9 mouse cellular contexts compared by ENCODE assay signal in the genomic region with DNA sequence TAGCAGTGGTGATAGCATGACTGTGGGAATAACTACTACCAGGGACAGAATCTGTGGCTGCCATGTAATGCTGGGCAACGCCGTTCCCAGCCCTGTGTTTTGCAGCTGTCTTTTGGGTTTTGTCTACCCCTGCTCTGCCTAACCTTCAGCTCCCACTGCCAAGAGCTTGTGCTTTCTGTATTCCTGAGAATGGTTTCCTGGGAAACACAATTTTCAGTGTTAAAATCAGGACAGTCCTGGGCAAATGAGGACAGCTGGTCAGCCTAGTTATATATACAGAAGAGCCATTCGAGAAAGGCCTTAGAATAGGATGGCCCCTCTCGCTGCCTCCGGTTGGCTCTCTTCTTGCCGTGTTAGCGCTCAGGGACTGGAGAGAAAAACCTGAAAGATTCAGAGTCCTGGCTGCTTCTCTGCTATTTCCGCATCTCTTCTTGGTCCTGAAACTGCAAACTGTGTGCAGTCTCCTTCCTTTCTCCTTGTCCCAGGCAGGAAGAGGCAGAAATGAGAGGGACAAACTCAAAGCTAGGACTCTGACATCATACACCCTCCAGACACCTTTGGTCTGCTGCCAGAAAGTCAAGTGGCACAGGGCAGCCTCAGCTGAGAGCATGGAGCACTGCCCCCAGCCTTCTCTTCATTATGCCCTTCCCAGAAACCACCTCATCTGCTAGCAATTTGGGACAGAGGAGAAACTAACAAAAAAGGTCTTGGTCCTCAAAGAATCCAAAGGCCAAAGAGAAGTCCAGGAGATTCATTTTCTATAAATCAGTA.
DNase-seq lines count a peak whose midpoint lies in the region; ATAC-seq and TF ChIP-seq lines count a peak whose summit lies in the region.
"Had no signal": no experiment of that assay in that cellular context is flagged by ENCODE, and none has a peak within 500 bp of the region (broad histone marks: within the 10 kb centered on the region; RNA-seq: fewer than 3 reads in every experiment).

No protein-coding gene starts in this region.

- DNase-seq in heart, adult 2 months = peak; percentile 56 to 62
- no peak for DNase-seq in heart, embryonic 10.5 days (ENCODE audit: low spot score)
- DNase-seq in brain, embryonic 14.5 days (ENCODE audit: low read depth) = peak; percentile 50
- DNase-seq in heart, adult 8-10 months (ENCODE audit: low spot score) = peak; percentile 47
- no peak for DNase-seq in spleen, adult 12 weeks (ENCODE audit: low spot score)
- no peak for DNase-seq in thymus, postnatal 25 days
- DNase-seq in adrenal gland, postnatal 4 days (ENCODE audit: low spot score in 2 of 2) = no peak
- DNase-seq: kidney, adult 8-10 months had no signal

- H3K27me3 ChIP-seq in heart, adult 2 months (ENCODE audit: control insufficient read depth, insufficient read depth, low read length) = no peaks in the 10 kb centered on the region
- no peaks in the 10 kb centered on the region for H3K27me3 ChIP-seq in heart, embryonic 10.5 days (ENCODE audit: insufficient read depth, poor library complexity, severe bottlenecking)
- H3K27me3 ChIP-seq in lung, embryonic 16.5 days (ENCODE audit: control insufficient read depth, insufficient read depth, low read depth, low read length) = no peaks in the 10 kb centered on the region

- 32% methylated on average over 8 of the region's 8 CpGs for WGBS in heart, adult 2 months
- 85% methylated on average over 8 of the region's 8 CpGs for whole genome bisulfite sequencing in heart, embryonic 10.5 days
- 67% methylated on average over 8 of the region's 8 CpGs for WGBS in lung, embryonic 16.5 days

- no peaks in the 10 kb centered on the region for H3K9me3 ChIP-seq in heart, embryonic 10.5 days
- H3K9me3 ChIP-seq in lung, embryonic 16.5 days (ENCODE audit: control insufficient read depth, low read length) = no peaks in the 10 kb centered on the region

- H3K4me3 ChIP-seq in heart, adult 2 months = no peak overlapping the region
- H3K4me3 ChIP-seq in heart, embryonic 10.5 days = no peak overlapping the region
- no peak overlapping the region for H3K4me3 ChIP-seq in lung, embryonic 16.5 days (ENCODE audit: low read length)

- H3K27ac ChIP-seq in heart, adult 2 months = peak overlapping the region; percentile 44
- H3K27ac ChIP-seq in heart, embryonic 10.5 days = no peak overlapping the region
- H3K27ac ChIP-seq in lung, embryonic 16.5 days (ENCODE audit: low read length) = peak overlapping the region; percentile 66

- no peak for TF ChIP-seq POLR2A in heart, adult 2 months (IDR thresholded peaks at IDR 0.05; ENCODE audit: insufficient read depth, low read depth, low read length)
- TF ChIP-seq POLR2A in brain, embryonic 14.5 days (IDR thresholded peaks at IDR 0.05; ENCODE audit: borderline replicate concordance, extremely low read depth, insufficient read depth, insufficient read length, poor library complexity, severe bottlenecking) = no peak

- H3K79me2 ChIP-seq in heart, adult 2 months (replicated peaks; ENCODE audit: control insufficient read depth, insufficient read depth, low read length) = no peaks in the 10 kb centered on the region

- H3K4me1 ChIP-seq in heart, adult 2 months (ENCODE audit: control insufficient read depth, insufficient read depth, low read length) = peaks cover 3% of the 10 kb centered on the region
- H3K4me1 ChIP-seq in heart, embryonic 10.5 days = peaks cover 17% of the 10 kb centered on the region
- peaks cover 11% of the 10 kb centered on the region for H3K4me1 ChIP-seq in lung, embryonic 16.5 days (replicated peaks; ENCODE audit: control insufficient read depth, insufficient read depth, low read length)

- H3K4me2 ChIP-seq in lung, embryonic 16.5 days (ENCODE audit: low read depth, low read length) = no peak overlapping the region

- ATAC-seq in lung, embryonic 16.5 days (ENCODE audit: low read depth) = peak; percentile 88

- TF ChIP-seq EP300 in heart, adult 2 months (IDR thresholded peaks at IDR 0.05; ENCODE audit: insufficient read depth, low read depth, low read length) = 0 out of 2 replicates have a peak, but pooled peaks have one; percentile 23

- peaks cover 2% of the 10 kb centered on the region; the same call in 1 of the 2 replicates for H3K36me3 ChIP-seq in heart, adult 2 months (ENCODE audit: control insufficient read depth, insufficient read depth, low read length)
- H3K36me3 ChIP-seq in heart, embryonic 10.5 days = no peaks in the 10 kb centered on the region
- H3K36me3 ChIP-seq in lung, embryonic 16.5 days (ENCODE audit: control insufficient read depth, insufficient read depth, low read length) = no peaks in the 10 kb centered on the region

- intact Hi-C loops in heart, adult 2 months (cut with DNase I) = no loop called here

- TF ChIP-seq CTCF in heart, adult 2 months (IDR thresholded peaks at IDR 0.05) = no peak
- TF ChIP-seq CTCF in brain, embryonic 14.5 days (IDR thresholded peaks at IDR 0.05; ENCODE audit: borderline replicate concordance, extremely low read depth, insufficient read depth, insufficient read length) = no peak

- H3K9ac ChIP-seq in heart, adult 2 months (ENCODE audit: low read depth, low read length) = no peak overlapping the region; the same call in 1 of the 2 replicates
- H3K9ac ChIP-seq in lung, embryonic 16.5 days (ENCODE audit: low read length) = no peak overlapping the region

Comparison
In these comparisons a context has a peak if more than half of its experiments do, and no peak if none do; other contexts are left out.
1. DNase-seq: peak in heart, adult 2 months (2 of 2), brain, embryonic 14.5 days (single experiment) and heart, adult 8-10 months (single experiment); none in heart, embryonic 10.5 days (single experiment), spleen, adult 12 weeks (single experiment), thymus, postnatal 25 days (single experiment) and adrenal gland, postnatal 4 days (0 of 2).